Mouse (Mus musculus) CD4-positive naive resting alpha-beta T cell, adult 57 days (primary cell): ENCODE measurements around the gene Olfr1066. TPM values are rescaled to one million over a fixed set of nuclear protein-coding genes. Genes with fewer than 3 reads are reported as not detected.

ENCODE experiments used
- total RNA-seq: library from RNA; stranded (reverse); gene quantifications from one replicate; pipeline ENCODE4 v1.2.4, GENCODE M21; 2023

Olfr1066 gene
- total RNA-seq = not detected

DNA sequence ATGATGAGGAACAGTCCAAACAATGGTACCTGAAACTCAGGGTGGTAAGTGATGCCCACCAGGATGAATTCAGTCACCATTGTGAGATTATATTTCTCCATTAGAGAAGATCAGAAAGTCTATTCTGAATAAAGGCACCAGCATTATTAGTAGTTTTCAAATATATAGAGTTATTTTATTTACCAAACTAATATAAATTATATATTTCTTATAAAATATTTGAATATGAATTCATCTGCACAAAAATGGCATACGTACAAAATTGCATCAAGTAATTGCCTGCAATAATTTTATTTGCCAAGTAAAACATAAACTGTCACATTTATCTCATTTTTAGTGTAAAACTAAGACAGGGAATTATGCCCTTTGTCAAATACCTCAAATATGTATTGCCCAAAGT lies at the start of gene Olfr1066:
Olfr1066 (minus strand) TSS at position 101 of the 400 bp plus-strand sequence.

DNA sequence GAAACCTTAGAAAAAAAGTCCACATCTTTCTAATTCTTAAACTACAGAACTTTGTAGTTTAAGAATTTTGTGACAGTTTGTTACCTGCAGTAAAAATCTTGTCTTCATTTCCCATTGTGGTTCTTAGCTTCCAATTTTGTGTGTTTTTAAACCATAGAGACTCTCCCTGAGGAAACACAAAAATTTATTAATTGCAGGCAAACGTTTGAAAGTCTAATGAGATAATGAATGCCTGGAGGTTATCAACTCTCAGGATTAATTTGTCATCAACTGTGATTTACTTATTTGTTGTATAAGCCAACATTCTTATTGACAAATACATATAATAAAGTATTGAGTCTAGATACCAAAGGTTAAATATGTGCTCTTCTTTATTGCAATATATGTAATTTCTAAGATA lies 31.2 kb upstream of the Olfr1066 start, which contains the start of gene Olfr228:
Olfr228 (minus strand) TSS at position 101 of the 400 bp plus-strand sequence.

DNA sequence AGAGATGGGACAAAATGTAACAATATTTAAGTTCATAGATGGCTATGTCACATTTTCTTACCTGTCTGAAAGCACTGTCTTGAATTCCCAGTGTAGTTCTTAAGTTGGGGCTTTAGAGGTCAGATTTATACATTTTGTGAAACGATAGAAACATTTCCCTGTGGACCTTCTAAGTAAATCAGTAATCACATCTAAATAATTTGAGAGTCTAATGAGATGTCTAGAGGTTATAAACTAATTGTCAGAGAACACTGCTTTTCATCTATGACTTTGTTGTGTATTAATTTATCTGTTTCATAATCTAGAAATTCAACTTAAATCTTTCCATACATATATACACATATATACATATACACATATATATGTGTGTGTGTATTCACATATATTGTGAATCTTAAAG lies 5.6 kb downstream of the Olfr1066 start, which contains the start of gene Olfr1065:
Olfr1065 (minus strand) TSS at position 101 of the 400 bp plus-strand sequence.

DNA sequence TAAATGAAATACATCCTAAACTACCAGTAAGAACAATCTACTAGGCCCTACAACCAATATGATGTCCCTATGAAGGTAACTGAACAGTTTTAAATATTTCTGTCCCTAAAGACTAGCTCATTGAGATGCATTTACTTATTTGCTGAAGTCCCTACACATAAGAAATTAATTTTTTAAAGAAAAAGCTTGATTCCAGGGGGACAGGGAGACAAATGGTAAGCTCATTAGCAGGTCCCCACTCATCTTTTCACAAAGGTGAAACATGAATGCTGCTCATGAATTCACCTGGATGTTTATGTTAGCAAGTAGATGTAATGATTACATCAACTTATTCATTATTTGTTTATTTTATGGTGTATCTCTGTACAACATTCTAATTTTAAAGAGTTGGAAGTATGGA lies 29.4 kb downstream of the Olfr1066 start, which contains the start of gene Olfr1062:
Olfr1062 (minus strand) TSS at position 101 of the 400 bp plus-strand sequence.

DNA sequence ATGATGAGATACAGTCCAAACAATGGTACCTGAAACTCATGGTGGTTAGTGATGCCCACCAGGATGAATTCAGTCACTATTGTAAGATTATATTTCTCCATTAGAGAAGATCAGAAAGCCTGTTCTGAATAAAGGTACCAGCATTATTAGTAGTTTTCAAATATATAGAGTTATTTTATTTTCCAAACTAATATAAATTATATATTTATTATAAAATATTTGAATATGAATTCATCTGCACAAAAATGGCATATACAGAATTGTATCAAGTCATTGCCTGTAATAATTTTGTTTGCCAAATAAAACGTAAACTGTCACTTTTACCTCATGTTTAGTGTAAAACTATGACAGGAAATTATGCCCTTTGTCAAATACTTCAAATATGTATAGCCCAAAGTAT lies 42.1 kb downstream of the Olfr1066 start, which contains the start of gene Olfr1061:
Olfr1061 (minus strand) TSS at position 101 of the 400 bp plus-strand sequence.

Other genes starting within 250 kb of the Olfr1066 start
- gene Olfr1046, start 237.0 kb downstream of the Olfr1066 start, total RNA-seq = not detected
- not detected for gene Olfr1047, start 224.9 kb downstream of the Olfr1066 start, total RNA-seq
- gene Olfr1048, start 216.0 kb downstream of the Olfr1066 start, total RNA-seq = not detected
- not detected for gene Olfr1049, start 197.9 kb downstream of the Olfr1066 start, total RNA-seq
- not detected for gene Olfr1051, start 177.2 kb downstream of the Olfr1066 start, total RNA-seq
- not detected for gene Olfr1052, start 163.8 kb downstream of the Olfr1066 start, total RNA-seq
- gene Olfr1053, start 141.0 kb downstream of the Olfr1066 start, total RNA-seq = not detected
- not detected for gene Olfr1054, start 120.8 kb downstream of the Olfr1066 start, total RNA-seq
- not detected for gene Olfr1055, start 106.0 kb downstream of the Olfr1066 start, total RNA-seq
- gene Olfr1056, start 93.8 kb downstream of the Olfr1066 start, total RNA-seq = not detected
- gene Olfr1057, start 77.9 kb downstream of the Olfr1066 start, total RNA-seq = not detected
- not detected for gene Olfr1058, start 67.7 kb downstream of the Olfr1066 start, total RNA-seq
- not detected for gene Olfr1061, start 42.2 kb downstream of the Olfr1066 start, total RNA-seq
- not detected for gene Olfr1062, start 29.5 kb downstream of the Olfr1066 start, total RNA-seq
- not detected for gene Olfr1065, start 5.7 kb downstream of the Olfr1066 start, total RNA-seq
- gene Olfr228, start 31.1 kb upstream of the Olfr1066 start, total RNA-seq = not detected
- gene Olfr1076, start 52.2 kb upstream of the Olfr1066 start, total RNA-seq = not detected
- gene Olfr1079, start 86.2 kb upstream of the Olfr1066 start, total RNA-seq = not detected
- not detected for gene Olfr1080, start 102.0 kb upstream of the Olfr1066 start, total RNA-seq
- not detected for gene Olfr1082, start 142.7 kb upstream of the Olfr1066 start, total RNA-seq
- gene Olfr1084, start 183.5 kb upstream of the Olfr1066 start, total RNA-seq = not detected
- not detected for gene Olfr1085, start 205.8 kb upstream of the Olfr1066 start, total RNA-seq
- gene Olfr1086, start 223.8 kb upstream of the Olfr1066 start, total RNA-seq = not detected
- gene Olfr1087, start 242.1 kb upstream of the Olfr1066 start, total RNA-seq = not detected